Mouse (Mus musculus) c-Kit-negative CD71-positive TER-119-positive erythroid progenitor cells, embryonic 14.5 days (primary cell): ENCODE results near the gene Olfr566.

ENCODE experiments used
- DNase-seq: peaks from one replicate; pipeline ENCODE4 v3.0.0-alpha.2; 2013; ENCODE audit warnings: low read depth, low spot score

The Olfr566 gene

GRCm38 (mm10) chr7:102858665-102859064, at the start of gene Olfr566:
Gene Olfr566 (minus strand): TSS chr7:102858765.
- DNase-seq, result no peak

- DNase-seq, result no peak
Measured at GRCm38 (mm10) chr7:102890782-102891181, 32.2 kb upstream of the Olfr566 start, which contains the start of gene Olfr569. Gene Olfr569 (minus strand): TSS chr7:102890882.

- no peak for DNase-seq
Measured at GRCm38 (mm10) chr7:102876822-102877221, 18.3 kb upstream of the Olfr566 start, which contains the start of gene Olfr568. Gene Olfr568 (plus strand): TSS chr7:102877122.

- DNase-seq, result no peak
Measured at GRCm38 (mm10) chr7:102855807-102856206, 2.8 kb downstream of the Olfr566 start.
